Mouse (Mus musculus) cerebral cortex, adult 2 months (tissue): ENCODE measurements around the gene Agfg2.

ENCODE experiments used
- WGBS: fragments of 180-500 bp; shearing (Covaris S2); methylation state at CpG from one replicate; pipeline ENCODE4 v1.1.7; 2018; 5-methylcytosine and 5-hydroxymethylcytosine counted together

The Agfg2 gene

DNA sequence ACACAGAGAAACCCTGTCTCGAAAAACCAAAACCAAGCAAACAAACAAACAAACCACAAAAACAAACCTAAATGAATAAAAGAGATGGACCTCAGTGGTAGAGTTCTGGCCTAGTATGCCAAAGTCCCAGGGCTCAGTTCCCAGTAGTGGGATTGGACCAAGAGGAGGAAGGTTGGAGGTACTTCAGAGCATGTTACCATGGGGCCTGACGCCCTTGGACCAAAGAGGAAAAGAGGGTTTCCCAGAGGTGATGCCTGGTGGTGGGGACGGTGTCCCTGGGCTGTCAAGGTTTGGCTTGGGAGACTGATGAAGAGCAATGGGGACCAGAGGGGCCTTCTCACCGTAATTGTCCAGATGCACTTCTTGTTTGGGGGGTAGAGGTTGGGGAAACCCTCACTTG, 74.5 kb downstream of the Agfg2 start:
- WGBS: 84% methylated on average over 4 of the region's 4 CpGs

DNA sequence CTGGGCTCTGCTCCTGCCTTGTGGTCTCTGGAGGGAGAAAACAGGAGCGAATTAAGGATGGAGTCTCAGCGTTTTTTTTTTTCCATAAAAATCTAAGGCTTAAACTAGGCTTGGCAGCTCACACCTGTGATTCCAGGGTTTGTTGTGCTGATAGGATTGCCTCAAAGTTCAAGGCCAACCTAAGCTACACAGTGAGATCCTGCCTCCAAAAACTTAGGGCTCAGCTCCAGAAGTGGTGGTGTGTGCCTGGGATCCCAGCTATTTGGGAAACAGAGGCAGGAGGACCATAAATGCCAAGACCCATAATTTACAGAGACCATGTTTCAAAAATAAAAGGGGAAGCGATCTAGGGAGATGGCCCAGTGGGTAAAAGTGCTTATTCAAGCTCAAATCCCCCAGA, 75.2 kb downstream of the Agfg2 start:
- WGBS: 74% methylated on average over 3 of the region's 3 CpGs

DNA sequence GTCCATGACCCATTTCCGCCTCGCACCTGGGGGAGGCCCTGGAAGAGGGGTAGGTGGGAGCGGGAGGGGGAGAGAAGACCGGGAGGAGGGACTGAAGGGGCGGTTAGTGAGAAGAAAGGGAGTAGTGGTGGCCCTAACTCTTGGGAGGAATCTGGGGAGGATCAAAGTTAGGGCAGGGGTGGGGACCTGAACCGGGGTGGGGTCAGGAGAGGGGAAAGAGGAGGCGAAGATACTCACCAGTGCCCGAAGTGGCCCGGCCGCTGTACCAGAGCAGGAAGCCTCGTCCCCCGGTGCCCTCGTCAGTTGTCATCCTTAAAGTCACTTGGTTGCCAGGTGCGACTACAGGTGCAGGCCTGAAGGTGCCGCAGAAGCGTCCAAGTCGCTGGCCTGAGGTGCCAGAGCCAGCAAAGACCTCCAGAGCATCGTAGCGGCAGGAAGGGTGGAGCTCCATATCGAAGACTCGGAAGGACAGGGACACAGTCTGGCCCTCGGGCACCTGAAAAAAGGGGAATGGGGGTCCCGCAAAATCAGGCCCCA, 75.8 kb downstream of the Agfg2 start:
- 40% methylated on average over 23 of the region's 23 CpGs for WGBS

GRCm38 (mm10) chr5:137607860-137608653, 76.5 kb downstream of the Agfg2 start:
- 28% methylated on average over 26 of the region's 26 CpGs for WGBS

- WGBS: under 1% methylated on average over 22 of the region's 22 CpGs
Measured at GRCm38 (mm10) chr5:137601365-137601729, 83.2 kb downstream of the Agfg2 start.

DNA sequence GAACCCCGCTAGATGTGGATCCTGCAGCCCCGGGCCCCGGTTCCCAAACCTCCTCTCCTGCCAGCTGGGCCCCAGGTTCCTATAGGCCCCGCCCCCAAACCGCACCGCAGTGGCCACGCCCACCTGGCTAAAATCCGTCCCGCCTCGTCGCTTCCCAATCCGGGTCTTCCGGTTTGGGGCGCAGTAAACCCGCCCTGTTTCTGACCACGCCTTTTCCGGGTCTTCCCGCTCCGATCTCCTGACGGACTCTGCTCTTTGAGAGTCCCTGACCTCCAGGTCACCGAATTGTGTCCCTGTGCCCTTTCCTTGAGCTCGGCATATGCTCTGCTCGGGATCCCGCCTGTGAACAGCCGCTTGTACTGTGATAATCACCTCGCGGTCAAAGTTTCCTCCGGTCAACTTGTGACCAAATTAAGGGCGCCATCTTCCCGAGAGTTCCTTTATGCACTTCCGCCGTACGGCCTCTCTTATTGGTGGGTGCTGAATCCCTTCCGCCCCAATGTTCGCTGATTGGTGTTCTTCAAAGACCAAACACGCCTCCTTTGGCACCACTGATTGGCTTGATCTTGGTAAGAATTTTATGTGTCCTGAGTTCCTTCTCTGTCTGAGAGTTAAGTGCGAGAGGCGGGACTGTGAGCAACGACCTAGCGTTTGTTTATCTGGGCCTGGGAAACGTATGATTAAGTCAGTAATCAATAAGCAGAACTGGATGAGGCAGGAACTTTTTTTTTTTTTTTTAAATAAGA, 83.7 kb downstream of the Agfg2 start, which contains the start of gene Mospd3:
Gene Mospd3, minus strand, starts transcription at position 440 of the 746 bp plus-strand sequence.
- under 1% methylated on average over 41 of the region's 41 CpGs for WGBS
